Mouse (Mus musculus) G1E (cell line): ENCODE data around the gene Has1.

Source experiments
- CTCF ChIP-seq: IDR thresholded peaks from 2 replicates; pipeline ENCODE4 v1.5.1; 2012; ENCODE audit warnings: low read depth, low read length, inconsistent platforms, mixed read lengths
- GATA1 ChIP-seq: IDR thresholded peaks from 2 replicates; pipeline ENCODE4 v1.6.1; 2012; ENCODE audit warnings: borderline replicate concordance, low read length, inconsistent platforms, mixed read lengths
- GATA2 ChIP-seq: IDR thresholded peaks from 2 replicates; pipeline ENCODE4 v1.6.1; 2012; ENCODE audit warnings: low read depth, low read length, inconsistent platforms, borderline replicate concordance

DNA sequence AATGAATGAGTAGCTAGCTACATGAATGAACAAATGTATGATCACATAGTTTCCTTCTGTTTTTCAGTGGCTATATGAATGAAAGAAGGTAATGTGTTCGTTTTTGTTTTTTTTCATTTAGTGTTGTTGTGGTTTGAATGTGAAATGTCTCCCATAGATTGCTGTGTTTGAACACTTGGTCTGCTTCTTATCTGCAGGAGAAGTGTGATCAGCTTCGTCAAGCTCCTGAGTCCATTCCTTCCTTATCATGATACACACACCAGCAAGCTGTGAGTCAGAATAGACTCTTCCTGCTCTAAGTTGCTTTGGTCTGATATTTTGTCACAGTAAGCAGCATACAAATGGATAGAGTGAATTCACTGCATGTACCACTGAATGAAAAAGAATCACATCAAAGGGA lies 6.0 kb downstream of the Has1 start:
- TF ChIP-seq CTCF, result no peak
- TF ChIP-seq GATA1, result no peak
- no peak for TF ChIP-seq GATA2
